Mouse (Mus musculus) limb, embryonic 14.5 days (tissue): ENCODE measurements around the gene Mus81. TPM values are rescaled to one million over a fixed set of nuclear protein-coding genes. Genes with fewer than 3 reads are reported as not detected.
"Not testable (repeated sequence)": the region's sequence is repeated elsewhere in the genome, so short reads cannot be mapped to it uniquely, and the experiment has no call there.

Source experiments
- ATAC-seq: fragments of 200-750 bp; cut with Nextera tagmentation; 2 replicates; pipeline ENCODE4 v1.8.0; 2017; ENCODE audit warnings: low read depth, moderate number of reproducible peaks, moderate TSS enrichment; ENCODE audit not compliant: low FRiP score
- DNase-seq: peaks from one replicate; pipeline ENCODE4 v3.0.0-alpha.2; 2015; ENCODE audit warnings: low spot score
- H3K27ac ChIP-seq: fragments of 300-500 bp; sonication (generic); replicated peaks from 2 replicates; pipeline ENCODE4 v1.5.1; 2014; ENCODE audit warnings: low read depth, mild to moderate bottlenecking, low read length, moderate library complexity, mixed read lengths
- H3K27me3 ChIP-seq: fragments of 300-500 bp; sonication (generic); 2 replicates; pipeline ENCODE4 v1.6.1; 2014; ENCODE audit warnings: low read length, mixed read lengths; ENCODE audit not compliant: control insufficient read depth, insufficient read depth
- H3K36me3 ChIP-seq: fragments of 300-500 bp; sonication (generic); 2 replicates; pipeline ENCODE4 v1.6.1; 2014; ENCODE audit warnings: mild to moderate bottlenecking, low read length, moderate library complexity, mixed read lengths; ENCODE audit not compliant: control insufficient read depth, insufficient read depth
- H3K4me1 ChIP-seq: fragments of 300-500 bp; sonication (generic); 2 replicates; pipeline ENCODE4 v1.6.1; 2014; ENCODE audit warnings: antibody characterized with exemption, low read length, mixed read lengths; ENCODE audit not compliant: control insufficient read depth, insufficient read depth
- H3K4me2 ChIP-seq: fragments of 300-500 bp; sonication (generic); replicated peaks from 2 replicates; pipeline ENCODE4 v1.6.1; 2014; ENCODE audit warnings: low read depth, mild to moderate bottlenecking, low read length, moderate library complexity; ENCODE audit not compliant: severe bottlenecking
- H3K4me3 ChIP-seq: fragments of 300-500 bp; sonication (generic); replicated peaks from 2 replicates; pipeline ENCODE4 v1.5.1; 2014; ENCODE audit warnings: low read length
- H3K9ac ChIP-seq: fragments of 300-500 bp; sonication (generic); 2 replicates; pipeline ENCODE4 v1.6.1; 2014; ENCODE audit warnings: mild to moderate bottlenecking, low read depth, low read length, moderate library complexity; ENCODE audit not compliant: severe bottlenecking
- H3K9me3 ChIP-seq: fragments of 300-500 bp; sonication (generic); 2 replicates; pipeline ENCODE4 v1.6.1; 2016; ENCODE audit warnings: low read length; ENCODE audit not compliant: control insufficient read depth
- POLR2A ChIP-seq: fragments of 200-500 bp; IDR thresholded peaks from 2 replicates; pipeline ENCODE4 v1.8.0; 2012; ENCODE audit warnings: inconsistent platforms, mild to moderate bottlenecking, moderate library complexity, borderline replicate concordance; ENCODE audit not compliant: insufficient read depth, insufficient read length; ENCODE audit errors: extremely low read depth
- WGBS: fragments of 180-500 bp; shearing (Covaris S2); extraction: QIAGEN DNeasy Blood & Tissue Kit; methylation state at CpG from one replicate; pipeline ENCODE4 v1.1.7; 2014; 5-methylcytosine and 5-hydroxymethylcytosine counted together
- polyA plus RNA-seq, 2 experiments: library from polyadenylated mRNA; depleted of rRNA in 1 of 2; stranded (reverse) in 1 of 2; unstranded in 1 of 2; fragments of >200 nt; fragmentation: Nextera tagmentation in 1 of 2; extraction: Ambion mirVana in 1 of 2; gene quantifications; 2 replicates each; pipeline versions ENCODE4 v1.2.1 to v1.2.3; 2012 to 2014

Mus81 gene
- polyA plus RNA-seq, 2 experiments = 33.9 to 40.8 TPM

GRCm38 (mm10) chr19:5490313-5490897 is 2.2 kb upstream of the Mus81 start, which contains the start of gene Cfl1:
Gene Cfl1, plus strand, starts transcription at chr19:5490455.
- Histone ChIP-seq H3K27ac (peak within 1 kb of the TSS; percentile 97), H3K36me3 (peaks cover 41% of the 10 kb centered on the region)
- ATAC-seq = peak; percentile 61

GRCm38 (mm10) chr19:5489721-5490120 is 1.5 kb upstream of the Mus81 start:
- 46% methylated on average over 10 of the region's 10 CpGs for WGBS
- H3K27me3 ChIP-seq = not testable (repeated sequence)

More at GRCm38 (mm10) chr19:5490313-5490897, 2.2 kb upstream of the Mus81 start, which contains the start of gene Cfl1:
- Histone ChIP-seq H3K4me3 (peak within 1 kb of the TSS; percentile 98), H3K27me3 (no peaks in the 10 kb centered on the region), H3K4me2 (peak within 1 kb of the TSS; percentile 77), H3K9ac (peak within 1 kb of the TSS; percentile 90), H3K4me1 (peaks cover 19% of the 10 kb centered on the region), H3K9me3 (no peaks in the 10 kb centered on the region)
- DNase-seq = peak; percentile 96
- under 1% methylated on average over 47 of the region's 62 CpGs for WGBS
- TF ChIP-seq POLR2A = peak; percentile 96; the same call in 1 of the 2 replicates

GRCm38 (mm10) chr19:5488878-5489571 is 823 bp upstream of the Mus81 start:
- Histone ChIP-seq H3K36me3 (peaks cover 43% of the 10 kb centered on the region), H3K27ac (peak overlapping the region; percentile 93), H3K4me1 (peaks cover 19% of the 10 kb centered on the region), H3K9me3 (no peaks in the 10 kb centered on the region), H3K9ac (peak overlapping the region; percentile 48), H3K4me2 (peak overlapping the region; percentile 77), H3K27me3 (no peaks in the 10 kb centered on the region), H3K4me3 (peak overlapping the region; percentile 57)
- TF ChIP-seq POLR2A = no peak
- DNase-seq (peak; percentile 98), ATAC-seq (peak; percentile 77)
- 0% methylated on average over 26 of the region's 26 CpGs for WGBS

More at GRCm38 (mm10) chr19:5489721-5490120, 1.5 kb upstream of the Mus81 start:
- H3K4me1 ChIP-seq = peaks cover 19% of the 10 kb centered on the region
- H3K36me3 ChIP-seq = peaks cover 42% of the 10 kb centered on the region
- H3K27ac ChIP-seq = peak overlapping the region; percentile 97; the same call in 1 of the 2 replicates
- DNase-seq, ATAC-seq, H3K9ac ChIP-seq, H3K9me3 ChIP-seq: not testable (repeated sequence)
- peak overlapping the region; percentile 77 for H3K4me2 ChIP-seq
- peak overlapping the region; percentile 98 for H3K4me3 ChIP-seq

GRCm38 (mm10) chr19:5486771-5487170 is 1.4 kb downstream of the Mus81 start:
- no peak overlapping the region for H3K9ac ChIP-seq
- 86% methylated on average over 4 of the region's 4 CpGs for WGBS
- no peak overlapping the region for H3K27ac ChIP-seq
- DNase-seq = no peak
- no peak for ATAC-seq
- TF ChIP-seq POLR2A = no peak
- H3K9me3 ChIP-seq = no peaks in the 10 kb centered on the region
- H3K4me2 ChIP-seq = peak overlapping the region; percentile 77
- H3K27me3 ChIP-seq = no peaks in the 10 kb centered on the region
- H3K4me3 ChIP-seq = 0 out of 2 replicates have a peak overlapping the region, but pooled peaks have one; percentile 57
- H3K4me1 ChIP-seq = peaks cover 14% of the 10 kb centered on the region
- H3K36me3 ChIP-seq = peaks cover 47% of the 10 kb centered on the region

- peaks cover 51% of the 10 kb centered on the region for H3K36me3 ChIP-seq
- H3K4me2 ChIP-seq = no peak overlapping the region
- H3K4me3 ChIP-seq = no peak overlapping the region
- no peaks in the 10 kb centered on the region for H3K27me3 ChIP-seq
- no peak overlapping the region for H3K9ac ChIP-seq
- ATAC-seq = no peak
- peaks cover 14% of the 10 kb centered on the region for H3K4me1 ChIP-seq
- H3K27ac ChIP-seq = no peak overlapping the region
- no peak for TF ChIP-seq POLR2A
- H3K9me3 ChIP-seq = no peaks in the 10 kb centered on the region
- DNase-seq = no peak
- WGBS = 79% methylated on average over 8 of the region's 8 CpGs
These were observed 1.9 kb downstream of the Mus81 start for GRCm38 (mm10) chr19:5486286-5486685.
